Mouse (Mus musculus) neural tube, embryonic 14.5 days (tissue): ENCODE results near the gene Trmt13. TPM values are rescaled to one million over a fixed set of nuclear protein-coding genes. Genes with fewer than 3 reads are reported as not detected.

Experiments used
- ATAC-seq: fragments of 200-750 bp; cut with Nextera tagmentation; 2 replicates; pipeline ENCODE4 v1.8.0; 2017; ENCODE audit warnings: low read depth, mild to moderate bottlenecking, moderate TSS enrichment, moderate library complexity
- H3K27ac ChIP-seq: fragments of 300-500 bp; sonication (generic); 2 replicates; pipeline ENCODE4 v1.5.1; 2014; ENCODE audit warnings: low read depth, mild to moderate bottlenecking, control low read depth, low read length, moderate library complexity, mixed read lengths
- H3K27me3 ChIP-seq: fragments of 300-500 bp; sonication (generic); 2 replicates; pipeline ENCODE4 v1.6.1; 2014; ENCODE audit warnings: low read length; ENCODE audit not compliant: control insufficient read depth, insufficient read depth
- H3K36me3 ChIP-seq: fragments of 300-500 bp; sonication (generic); 2 replicates; pipeline ENCODE4 v1.6.1; 2014; ENCODE audit warnings: low read length, mixed read lengths; ENCODE audit not compliant: control insufficient read depth, insufficient read depth
- H3K4me1 ChIP-seq: fragments of 300-500 bp; sonication (generic); 2 replicates; pipeline ENCODE4 v1.6.1; 2014; ENCODE audit warnings: low read length; ENCODE audit not compliant: control insufficient read depth, insufficient read depth
- H3K4me2 ChIP-seq: fragments of 300-500 bp; sonication (generic); 2 replicates; pipeline ENCODE4 v1.6.1; 2014; ENCODE audit warnings: mild to moderate bottlenecking, low read depth, low read length, control low read depth
- H3K4me3 ChIP-seq: fragments of 300-500 bp; sonication (generic); 2 replicates; pipeline ENCODE4 v1.5.1; 2014; ENCODE audit warnings: low read depth, low read length, control low read depth, mixed read lengths
- H3K9ac ChIP-seq: fragments of 300-500 bp; sonication (generic); replicated peaks from 2 replicates; pipeline ENCODE4 v1.6.1; 2014; ENCODE audit warnings: low read depth, mild to moderate bottlenecking, control low read depth, low read length, mixed read lengths
- H3K9me3 ChIP-seq: fragments of 300-500 bp; sonication (generic); 2 replicates; pipeline ENCODE4 v1.6.1; 2016; ENCODE audit warnings: low read length; ENCODE audit not compliant: control insufficient read depth
- WGBS: fragments of 180-500 bp; shearing (Covaris S2); extraction: QIAGEN DNeasy Blood & Tissue Kit; methylation state at CpG from one replicate; pipeline ENCODE4 v1.1.7; 2014; 5-methylcytosine and 5-hydroxymethylcytosine counted together
- polyA plus RNA-seq: library from polyadenylated mRNA; unstranded; fragments of >200 nt; fragmentation: Nextera tagmentation; extraction: Ambion mirVana; gene quantifications from 2 replicates; pipeline ENCODE4 v1.2.1, GENCODE M21; 2014

The Trmt13 gene
- polyA plus RNA-seq, 1 experiment from 2014 or later: 32.2 TPM

GRCm38 (mm10) chr3:116637693-116638476 lies 23.5 kb upstream of the Trmt13 start:
- no peak overlapping the region for H3K4me3 ChIP-seq
- ATAC-seq: no peak
- WGBS: 93% methylated on average over 9 of the region's 9 CpGs

GRCm38 (mm10) chr3:116635799-116636198 lies 21.4 kb upstream of the Trmt13 start:
- no peak for ATAC-seq
- H3K9ac ChIP-seq: no peak overlapping the region
- no peak overlapping the region for H3K27ac ChIP-seq
- H3K4me2 ChIP-seq: no peak overlapping the region
- H3K4me3 ChIP-seq: no peak overlapping the region
- no peaks in the 10 kb centered on the region for H3K27me3 ChIP-seq
- H3K36me3 ChIP-seq: peaks cover 51% of the 10 kb centered on the region
- 69% methylated on average over 5 of the region's 5 CpGs for WGBS
- H3K4me1 ChIP-seq: no peaks in the 10 kb centered on the region
- no peaks in the 10 kb centered on the region for H3K9me3 ChIP-seq

More at GRCm38 (mm10) chr3:116637693-116638476, 23.5 kb upstream of the Trmt13 start:
- H3K27me3 ChIP-seq: no peaks in the 10 kb centered on the region
- H3K9ac ChIP-seq: no peak overlapping the region
- H3K9me3 ChIP-seq: no peaks in the 10 kb centered on the region
- H3K27ac ChIP-seq: no peak overlapping the region
- H3K36me3 ChIP-seq: peaks cover 55% of the 10 kb centered on the region
- no peak overlapping the region for H3K4me2 ChIP-seq
- no peaks in the 10 kb centered on the region for H3K4me1 ChIP-seq

- Histone ChIP-seq H3K36me3 (peaks cover 48% of the 10 kb centered on the region), H3K4me2 (no peak overlapping the region), H3K4me1 (no peaks in the 10 kb centered on the region), H3K4me3 (no peak overlapping the region), H3K9ac (no peak overlapping the region), H3K9me3 (no peaks in the 10 kb centered on the region), H3K27ac (no peak overlapping the region), H3K27me3 (no peaks in the 10 kb centered on the region)
- no peak for ATAC-seq
- WGBS: 95% methylated on average over 8 of the region's 8 CpGs
Measured at GRCm38 (mm10) chr3:116634853-116635252, 20.5 kb upstream of the Trmt13 start.

GRCm38 (mm10) chr3:116634091-116634490 lies 19.7 kb upstream of the Trmt13 start:
- peaks cover 40% of the 10 kb centered on the region for H3K36me3 ChIP-seq
- no peak overlapping the region for H3K4me2 ChIP-seq
- H3K9ac ChIP-seq: no peak overlapping the region
- WGBS: 74% methylated on average over 3 of the region's 3 CpGs
- no peaks in the 10 kb centered on the region for H3K9me3 ChIP-seq
- H3K27me3 ChIP-seq: no peaks in the 10 kb centered on the region
- no peaks in the 10 kb centered on the region for H3K4me1 ChIP-seq
- H3K27ac ChIP-seq: no peak overlapping the region
- no peak overlapping the region for H3K4me3 ChIP-seq
- ATAC-seq: no peak

GRCm38 (mm10) chr3:116632971-116633370 lies 18.6 kb upstream of the Trmt13 start:
- Histone ChIP-seq H3K9me3 (no peaks in the 10 kb centered on the region), H3K4me2 (no peak overlapping the region), H3K27ac (no peak overlapping the region), H3K4me1 (no peaks in the 10 kb centered on the region), H3K27me3 (no peaks in the 10 kb centered on the region), H3K4me3 (no peak overlapping the region), H3K36me3 (peaks cover 36% of the 10 kb centered on the region), H3K9ac (no peak overlapping the region)
- 95% methylated on average over 3 of the region's 3 CpGs for WGBS
- no peak for ATAC-seq

GRCm38 (mm10) chr3:116631459-116631858 lies 17.1 kb upstream of the Trmt13 start:
- ATAC-seq: no peak
- Histone ChIP-seq H3K36me3 (peaks cover 34% of the 10 kb centered on the region), H3K9me3 (no peaks in the 10 kb centered on the region), H3K4me2 (no peak overlapping the region), H3K27me3 (no peaks in the 10 kb centered on the region), H3K4me3 (no peak overlapping the region), H3K27ac (no peak overlapping the region), H3K4me1 (no peaks in the 10 kb centered on the region), H3K9ac (no peak overlapping the region)
- WGBS: 63% methylated on average over 1 of the region's 1 CpGs

- no peaks in the 10 kb centered on the region for H3K4me1 ChIP-seq
- H3K36me3 ChIP-seq: peaks cover 8% of the 10 kb centered on the region; the same call in 1 of the 2 replicates
- no peak for ATAC-seq
- no peak overlapping the region for H3K4me3 ChIP-seq
- H3K9ac ChIP-seq: no peak overlapping the region
- 94% methylated on average over 7 of the region's 7 CpGs for WGBS
- H3K4me2 ChIP-seq: no peak overlapping the region
- no peak overlapping the region for H3K27ac ChIP-seq
- no peaks in the 10 kb centered on the region for H3K9me3 ChIP-seq
- no peaks in the 10 kb centered on the region for H3K27me3 ChIP-seq
Measured at GRCm38 (mm10) chr3:116622641-116623040, 8.3 kb upstream of the Trmt13 start.

- Histone ChIP-seq H3K4me2 (no peak overlapping the region), H3K4me1 (no peaks in the 10 kb centered on the region), H3K9ac (no peak overlapping the region), H3K27ac (no peak overlapping the region), H3K36me3 (peaks cover 8% of the 10 kb centered on the region; the same call in 1 of the 2 replicates), H3K4me3 (no peak overlapping the region), H3K9me3 (no peaks in the 10 kb centered on the region), H3K27me3 (no peaks in the 10 kb centered on the region)
- WGBS: 94% methylated on average over 7 of the region's 7 CpGs
- ATAC-seq: no peak
Measured at GRCm38 (mm10) chr3:116620636-116621370, 6.4 kb upstream of the Trmt13 start.

- H3K4me2 ChIP-seq: no peak overlapping the region
- no peak for ATAC-seq
- H3K9me3 ChIP-seq: no peaks in the 10 kb centered on the region
- no peak overlapping the region for H3K4me3 ChIP-seq
- H3K9ac ChIP-seq: no peak overlapping the region
- no peak overlapping the region for H3K27ac ChIP-seq
- no peaks in the 10 kb centered on the region for H3K27me3 ChIP-seq
- 85% methylated on average over 6 of the region's 6 CpGs for WGBS
- peaks cover 13% of the 10 kb centered on the region for H3K36me3 ChIP-seq
- no peaks in the 10 kb centered on the region for H3K4me1 ChIP-seq
Measured at GRCm38 (mm10) chr3:116618855-116619254, 4.5 kb upstream of the Trmt13 start.
